Mouse (Mus musculus) lung, adult 2 months (tissue): ENCODE measurements around the gene Sorbs1.

Experiments
- CTCF ChIP-seq: fragments of 200-500 bp; IDR thresholded peaks from 2 replicates; pipeline ENCODE4 v1.5.1; 2011; ENCODE audit warnings: mild to moderate bottlenecking, low read length, control low read depth; ENCODE audit not compliant: insufficient read depth
- POLR2A ChIP-seq: fragments of 200-500 bp; IDR thresholded peaks from 2 replicates; pipeline ENCODE4 v1.6.1; 2011; ENCODE audit warnings: low read depth, mild to moderate bottlenecking, control low read depth, low read length, borderline replicate concordance; ENCODE audit errors: extremely low read depth

GRCm38 (mm10) chr19:40499141-40499540 lies 14.4 kb downstream of the Sorbs1 start:
- no peak for TF ChIP-seq CTCF
- no peak for TF ChIP-seq POLR2A
